Comparison of ENCODE assay signal across 19 mouse cellular contexts in the genomic region with DNA sequence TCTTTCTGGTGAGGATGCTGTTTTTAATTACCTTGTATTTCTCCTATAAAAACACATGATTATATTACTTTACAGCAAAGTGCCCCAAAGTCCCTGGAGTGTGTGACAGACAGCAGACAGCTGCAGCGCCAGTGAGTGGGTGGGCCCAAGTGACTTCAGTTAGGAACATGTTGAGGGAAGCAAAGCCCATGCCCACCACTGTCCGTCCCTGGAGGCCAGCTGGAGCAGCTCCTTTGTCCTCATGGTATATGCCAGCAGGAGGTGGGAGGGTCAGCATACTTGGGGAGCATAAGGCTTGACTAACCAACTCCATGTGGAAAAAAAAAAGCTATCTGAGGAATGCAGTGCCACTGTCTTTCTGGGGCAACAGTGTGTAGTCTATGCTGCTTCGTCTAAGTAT.
A peak's percentile ranks its signal among the peaks of the same experiment; 100 is the strongest.
DNase-seq lines count a peak whose midpoint lies in the region; ATAC-seq and TF ChIP-seq lines count a peak whose summit lies in the region.
"Had no signal": no experiment of that assay in that cellular context is flagged by ENCODE, and none has a peak within 500 bp of the region (broad histone marks: within the 10 kb centered on the region; RNA-seq: fewer than 3 reads in every experiment).

No protein-coding gene starts in this region.

- H3K36me3 ChIP-seq in kidney, postnatal 0 days (ENCODE audit: insufficient read depth, low read length): peaks cover 21% of the 10 kb centered on the region
- peaks cover 46% of the 10 kb centered on the region for H3K36me3 ChIP-seq in embryonic facial prominence, embryonic 12.5 days
- H3K36me3 ChIP-seq in myocyte (ENCODE audit: control insufficient read depth, insufficient read depth): peaks cover 12% of the 10 kb centered on the region
- H3K36me3 ChIP-seq in lung, postnatal 0 days (ENCODE audit: insufficient read depth, low read length): no peaks in the 10 kb centered on the region

- TF ChIP-seq CTCF in kidney, postnatal 0 days (IDR thresholded peaks at IDR 0.05; ENCODE audit: low read depth): no peak
- no peak for TF ChIP-seq CTCF in bone marrow, adult 2 months (IDR thresholded peaks at IDR 0.05; ENCODE audit: control insufficient read depth, insufficient read depth, low read length)
- no peak for TF ChIP-seq CTCF in lung, postnatal 0 days (IDR thresholded peaks at IDR 0.05)

- H3K79me2 ChIP-seq in myocyte (ENCODE audit: control insufficient read depth, insufficient read depth): no peaks in the 10 kb centered on the region

- peak overlapping the region; percentile 62; the same call in 1 of the 2 replicates for H3K27ac ChIP-seq in kidney, postnatal 0 days
- H3K27ac ChIP-seq in bone marrow, adult 2 months (ENCODE audit: control insufficient read depth, insufficient read depth, low read depth, low read length, poor library complexity): peak overlapping the region; percentile 15; the same call in 1 of the 2 replicates
- peak overlapping the region; percentile 32; the same call in 1 of the 2 replicates for H3K27ac ChIP-seq in embryonic facial prominence, embryonic 12.5 days
- H3K27ac ChIP-seq in lung, postnatal 0 days (ENCODE audit: low read length): no peak overlapping the region
- H3K27ac ChIP-seq: heart, embryonic 13.5 days; left cerebral cortex, adult 2 months; neural tube, embryonic 13.5 days; stomach, embryonic 15.5 days had no signal

- no peaks in the 10 kb centered on the region for H3K9me3 ChIP-seq in kidney, postnatal 0 days (replicated peaks; ENCODE audit: low read length)
- no peaks in the 10 kb centered on the region for H3K9me3 ChIP-seq in embryonic facial prominence, embryonic 12.5 days
- H3K9me3 ChIP-seq in lung, postnatal 0 days (ENCODE audit: low read length): no peaks in the 10 kb centered on the region
- H3K9me3 ChIP-seq: heart, embryonic 13.5 days; neural tube, embryonic 13.5 days; stomach, embryonic 15.5 days had no signal

- H3K9ac ChIP-seq in kidney, postnatal 0 days (ENCODE audit: low read depth, low read length): no peak overlapping the region
- no peak overlapping the region for H3K9ac ChIP-seq in embryonic facial prominence, embryonic 12.5 days
- no peak overlapping the region for H3K9ac ChIP-seq in lung, postnatal 0 days (replicated peaks; ENCODE audit: low read depth)
- H3K9ac ChIP-seq: heart, embryonic 13.5 days; lung, embryonic 14.5 days; neural tube, embryonic 13.5 days; stomach, embryonic 15.5 days had no signal

- no peak overlapping the region for H3K4me3 ChIP-seq in kidney, postnatal 0 days (replicated peaks; ENCODE audit: low read depth, low read length)
- H3K4me3 ChIP-seq in bone marrow, adult 2 months (replicated peaks; ENCODE audit: control insufficient read depth, low read depth, low read length): no peak overlapping the region
- no peak overlapping the region for H3K4me3 ChIP-seq in embryonic facial prominence, embryonic 12.5 days
- no peak overlapping the region for H3K4me3 ChIP-seq in myocyte
- no peak overlapping the region for H3K4me3 ChIP-seq in lung, postnatal 0 days (ENCODE audit: low read depth, low read length)
- H3K4me3 ChIP-seq: heart, embryonic 13.5 days; left cerebral cortex, adult 2 months; neural tube, embryonic 13.5 days; stomach, embryonic 15.5 days had no signal

- peaks cover 5% of the 10 kb centered on the region; the same call in 1 of the 2 replicates for H3K4me1 ChIP-seq in kidney, postnatal 0 days (replicated peaks; ENCODE audit: insufficient read depth, low read length)
- no peaks in the 10 kb centered on the region; the same call in none of the 2 replicates for H3K4me1 ChIP-seq in bone marrow, adult 2 months (ENCODE audit: control insufficient read depth, insufficient read depth, low read length)
- H3K4me1 ChIP-seq in embryonic facial prominence, embryonic 12.5 days: peaks cover 22% of the 10 kb centered on the region
- no peaks in the 10 kb centered on the region for H3K4me1 ChIP-seq in lung, postnatal 0 days (ENCODE audit: insufficient read depth, low read depth, low read length)
- H3K4me1 ChIP-seq: stomach, embryonic 15.5 days had no signal

- no peak overlapping the region for H3K4me2 ChIP-seq in kidney, postnatal 0 days (ENCODE audit: low read length)
- no peak overlapping the region for H3K4me2 ChIP-seq in embryonic facial prominence, embryonic 12.5 days (replicated peaks)
- peak overlapping the region; percentile 52 for H3K4me2 ChIP-seq in myocyte (ENCODE audit: low read depth)
- H3K4me2 ChIP-seq in lung, postnatal 0 days (replicated peaks; ENCODE audit: low read depth, low read length): no peak overlapping the region
- H3K4me2 ChIP-seq: heart, embryonic 13.5 days; lung, embryonic 14.5 days; neural tube, embryonic 13.5 days; stomach, embryonic 15.5 days had no signal

- 51% methylated on average over 3 of the region's 3 CpGs for WGBS in kidney, postnatal 0 days
- WGBS in bone marrow, adult 2 months: 74% methylated on average over 3 of the region's 3 CpGs
- 28% methylated on average over 3 of the region's 3 CpGs for WGBS in embryonic facial prominence, embryonic 12.5 days
- WGBS in lung, postnatal 0 days: 83% methylated on average over 3 of the region's 3 CpGs

- TF ChIP-seq POLR2A in bone marrow, adult 2 months (IDR thresholded peaks at IDR 0.05; ENCODE audit: borderline replicate concordance, control insufficient read depth, low read depth, low read length): no peak
- TF ChIP-seq POLR2A in myocyte (IDR thresholded peaks at IDR 0.05; ENCODE audit: insufficient read length, low read depth): no peak

- H3K27me3 ChIP-seq in kidney, postnatal 0 days (ENCODE audit: insufficient read depth, low read length): no peaks in the 10 kb centered on the region
- H3K27me3 ChIP-seq in embryonic facial prominence, embryonic 12.5 days: no peaks in the 10 kb centered on the region
- no peaks in the 10 kb centered on the region for H3K27me3 ChIP-seq in myocyte (ENCODE audit: control insufficient read depth, insufficient read depth, insufficient read length)
- no peaks in the 10 kb centered on the region for H3K27me3 ChIP-seq in lung, postnatal 0 days (replicated peaks; ENCODE audit: insufficient read depth, low read length)
- H3K27me3 ChIP-seq: CH12.LX; heart, embryonic 13.5 days; neural tube, embryonic 13.5 days; stomach, embryonic 15.5 days had no signal

- TF ChIP-seq EP300 in lung, postnatal 0 days (IDR thresholded peaks at IDR 0.05): no peak

- no peak overlapping the region for H3ac ChIP-seq in myocyte (ENCODE audit: control insufficient read depth, insufficient read length)

- DNase-seq in kidney, postnatal 0 days (ENCODE audit: low spot score): peak; percentile 73
- no peak for DNase-seq in kidney, postnatal 14 days
- DNase-seq in lung, postnatal 0 days (ENCODE audit: low spot score): no peak
- DNase-seq in lung, postnatal 36 days: no peak
- DNase-seq: adrenal gland, postnatal 36 days; cerebellum, postnatal 36 days; liver; lung, embryonic 14.5 days; thymus, postnatal 14 days had no signal

- peak; percentile 60 for ATAC-seq in kidney, postnatal 0 days (replicated peaks; ENCODE audit: low FRiP score, low read depth)
- no peak for ATAC-seq in embryonic facial prominence, embryonic 12.5 days (ENCODE audit: insufficient number of reproducible peaks, insufficient read depth, low FRiP score, low TSS enrichment)
- ATAC-seq in lung, postnatal 0 days: no peak
- ATAC-seq: activated CD4-positive, CD25-positive, alpha-beta regulatory T cell, adult 4 months; midbrain, embryonic 16.5 days had no signal

TF ChIP-seq in myocyte, 11 proteins besides CTCF, POLR2A, EP300 and RAD21:
- TF ChIP-seq MAX (IDR thresholded peaks at IDR 0.05; ENCODE audit: low read depth) (no peak), REST (IDR thresholded peaks at IDR 0.05; ENCODE audit: insufficient read depth, insufficient read length) (no peak), POLR2AphosphoS2 (IDR thresholded peaks at IDR 0.05; ENCODE audit: insufficient read length, low read depth) (no peak), TCF3 (IDR thresholded peaks at IDR 0.05; ENCODE audit: insufficient read length, low read depth) (peak; percentile 69), USF1 (IDR thresholded peaks at IDR 0.05; ENCODE audit: low read depth) (no peak), E2F4 (IDR thresholded peaks at IDR 0.05; ENCODE audit: insufficient read depth) (no peak), MYOG (IDR thresholded peaks at IDR 0.05; ENCODE audit: control insufficient read depth in 1 of 3, insufficient read depth in 1 of 3, insufficient read length in 2 of 3, low read depth in 2 of 3) (peak; percentile 6 to 95 (median 78)), MYOD1 (IDR thresholded peaks at IDR 0.05; ENCODE audit: control insufficient read depth in 1 of 3, insufficient read length in 2 of 3, low read depth in 2 of 3) (peak in 2 of 3 experiments; percentile 98 to 99), TCF12 (IDR thresholded peaks at IDR 0.05; ENCODE audit: insufficient read depth, poor library complexity, severe bottlenecking) (peak; percentile 57), SRF (IDR thresholded peaks at IDR 0.05; ENCODE audit: control insufficient read depth, insufficient read length, low read depth) (no peak)
